Mouse (Mus musculus): ENCODE data around the gene B3galt2.

The B3galt2 gene

DNA sequence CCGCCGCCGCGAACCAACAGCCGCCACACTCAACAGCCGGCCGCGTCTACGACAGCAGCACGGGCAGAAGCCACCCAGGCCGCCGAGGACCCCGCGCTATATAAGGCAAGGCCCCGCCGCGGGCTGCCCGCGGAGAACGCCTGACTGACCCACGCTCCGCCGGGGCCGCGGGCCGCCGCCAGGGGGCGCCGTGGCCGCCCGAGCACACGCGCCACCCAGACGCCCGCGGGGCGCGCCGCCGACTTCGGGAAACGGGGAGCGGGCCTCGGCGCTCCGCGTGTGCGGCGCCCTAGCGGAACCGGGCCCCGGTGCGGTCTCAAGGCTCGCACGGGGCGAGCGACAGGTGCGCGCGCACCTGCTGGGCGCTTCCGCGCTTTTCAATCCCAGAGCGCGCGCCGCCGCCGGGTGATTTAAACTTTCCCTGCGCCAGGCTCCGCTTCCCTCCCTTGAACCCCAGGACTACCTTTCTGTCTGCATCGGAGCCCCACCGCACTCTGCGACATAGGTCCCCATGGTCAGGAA is 62.3 kb downstream of the B3galt2 start, which contains the start of gene Cdc73:
TSS of gene Cdc73 (minus strand) at position 153 of the 522 bp plus-strand sequence.
- peak; percentile 88 to 92 for DNase-seq (ENCODE audit: low spot score in 2 of 2)
